Mouse (Mus musculus): ENCODE measurements around the gene Creb5.

The Creb5 gene

DNA sequence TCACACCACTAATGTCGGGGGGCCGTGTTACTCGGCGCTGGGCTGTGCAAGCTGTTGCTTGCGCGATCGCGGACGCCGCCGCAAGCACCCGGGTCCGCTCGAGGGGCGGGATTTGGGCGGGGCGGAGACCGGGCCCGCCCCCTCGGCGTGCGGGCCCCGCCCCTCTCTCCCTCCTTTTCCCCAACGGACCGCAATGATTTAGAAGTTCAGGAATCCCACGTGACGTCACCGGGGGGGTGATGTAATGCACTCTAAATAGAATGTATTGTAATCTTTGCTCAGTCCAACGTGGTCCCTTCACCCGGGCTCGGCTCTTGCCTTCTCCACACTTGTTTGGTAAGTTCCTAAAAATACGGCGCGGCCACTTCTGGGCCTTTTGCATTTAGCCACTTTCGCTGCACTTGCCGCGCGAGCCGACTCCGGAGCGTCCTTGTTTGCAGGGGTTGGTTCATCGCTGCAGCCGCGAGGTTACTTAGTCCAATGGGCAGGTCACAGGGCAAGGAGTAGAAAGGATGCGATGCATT, at the start of gene Creb5:
Creb5 (plus strand) TSS at position 233 of the 524 bp plus-strand sequence.
- DNase-seq (ENCODE audit: low read depth, low spot score): peak; percentile 84

DNA sequence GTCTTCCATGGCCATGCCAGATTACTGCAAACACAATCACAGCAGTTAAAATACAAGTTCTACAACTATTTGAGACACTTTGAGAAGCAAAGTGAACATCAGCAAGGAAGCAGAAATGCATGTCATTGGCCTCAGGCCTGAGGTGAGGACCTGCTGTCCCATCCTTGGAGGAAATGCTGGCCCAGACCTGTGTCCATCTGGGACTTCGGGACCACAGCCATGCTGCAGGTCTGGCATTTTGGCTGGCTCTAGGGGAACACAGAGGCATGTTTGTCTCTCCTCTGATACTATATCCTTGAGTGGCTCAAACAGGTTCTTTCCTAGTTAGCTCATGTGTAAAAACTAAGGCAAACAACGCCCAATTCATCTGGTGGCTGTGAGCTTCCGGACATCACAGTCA, 27.2 kb upstream of the Creb5 start:
- no peak for DNase-seq (ENCODE audit: low read depth, low spot score)

DNA sequence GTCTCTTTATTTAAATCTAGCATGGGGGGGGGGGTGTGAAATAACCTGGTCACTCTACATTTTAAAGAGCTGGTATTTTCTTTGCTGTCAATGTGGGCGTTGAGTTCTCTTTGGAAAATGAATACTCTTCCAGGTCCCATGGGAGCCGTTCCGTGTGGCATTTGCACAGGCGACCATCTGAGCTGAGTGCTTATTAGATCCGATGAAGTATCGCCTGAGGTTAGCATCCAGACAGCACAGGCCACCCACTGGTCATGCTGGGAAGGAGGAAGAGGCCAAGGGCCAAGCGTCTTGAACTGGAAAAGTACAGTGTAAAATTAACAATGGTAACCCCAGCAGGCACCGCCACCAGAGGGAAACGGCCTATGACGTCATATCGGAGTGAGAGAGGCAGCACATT, 24.7 kb upstream of the Creb5 start:
- DNase-seq (ENCODE audit: low read depth, low spot score): no peak

DNA sequence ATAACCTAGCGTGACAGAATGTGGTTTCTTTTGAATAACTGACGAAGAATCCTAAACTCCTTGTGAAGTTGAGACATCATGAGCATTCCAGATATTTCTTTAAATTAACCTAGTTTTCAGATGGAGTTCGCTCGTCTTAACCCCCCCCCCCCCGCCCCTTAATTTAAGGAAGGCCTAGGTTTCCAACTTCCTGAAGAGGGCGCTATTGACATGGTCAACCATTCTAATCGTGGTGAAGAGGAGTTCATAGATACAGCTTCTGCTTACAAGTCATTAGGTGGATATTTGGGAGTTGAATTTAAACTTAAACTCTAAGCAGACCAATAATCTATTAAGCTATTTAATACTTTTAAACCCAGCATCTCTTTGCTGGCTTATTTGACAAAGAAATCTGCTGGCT, 20.0 kb upstream of the Creb5 start:
- DNase-seq (ENCODE audit: low read depth, low spot score): peak; percentile 19

- no peak for DNase-seq (ENCODE audit: low read depth, low spot score)
Measured at GRCm38 (mm10) chr6:53267732-53268505, 19.2 kb upstream of the Creb5 start.

- DNase-seq (ENCODE audit: low read depth, low spot score): no peak
Measured at GRCm38 (mm10) chr6:53271216-53271615, 15.9 kb upstream of the Creb5 start.

DNA sequence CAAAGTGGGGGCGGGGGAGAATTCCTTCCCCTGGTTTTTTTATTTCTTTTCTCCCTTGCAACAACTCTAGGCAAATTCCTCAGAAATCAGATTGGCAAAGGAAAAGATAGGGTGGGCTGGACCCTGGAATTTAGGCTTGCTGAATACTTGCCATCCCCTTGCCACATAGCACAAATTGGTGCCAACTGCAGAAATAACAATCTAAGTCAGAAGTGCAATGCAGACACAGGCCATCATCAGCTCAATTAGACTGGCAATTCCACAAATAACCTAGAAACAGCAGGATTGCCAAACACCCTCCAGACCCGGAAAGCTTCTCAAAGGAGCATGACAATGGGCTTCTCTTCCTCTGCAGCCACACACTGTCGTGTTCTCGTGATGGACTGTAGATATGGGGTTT, 15.4 kb upstream of the Creb5 start:
- no peak for DNase-seq (ENCODE audit: low read depth, low spot score)

GRCm38 (mm10) chr6:53286389-53287037, 557 bp upstream of the Creb5 start:
- DNase-seq (ENCODE audit: low read depth, low spot score): peak; percentile 15

GRCm38 (mm10) chr6:53287562-53288381, 702 bp downstream of the Creb5 start:
- DNase-seq (ENCODE audit: low read depth, low spot score): peak; percentile 65

DNA sequence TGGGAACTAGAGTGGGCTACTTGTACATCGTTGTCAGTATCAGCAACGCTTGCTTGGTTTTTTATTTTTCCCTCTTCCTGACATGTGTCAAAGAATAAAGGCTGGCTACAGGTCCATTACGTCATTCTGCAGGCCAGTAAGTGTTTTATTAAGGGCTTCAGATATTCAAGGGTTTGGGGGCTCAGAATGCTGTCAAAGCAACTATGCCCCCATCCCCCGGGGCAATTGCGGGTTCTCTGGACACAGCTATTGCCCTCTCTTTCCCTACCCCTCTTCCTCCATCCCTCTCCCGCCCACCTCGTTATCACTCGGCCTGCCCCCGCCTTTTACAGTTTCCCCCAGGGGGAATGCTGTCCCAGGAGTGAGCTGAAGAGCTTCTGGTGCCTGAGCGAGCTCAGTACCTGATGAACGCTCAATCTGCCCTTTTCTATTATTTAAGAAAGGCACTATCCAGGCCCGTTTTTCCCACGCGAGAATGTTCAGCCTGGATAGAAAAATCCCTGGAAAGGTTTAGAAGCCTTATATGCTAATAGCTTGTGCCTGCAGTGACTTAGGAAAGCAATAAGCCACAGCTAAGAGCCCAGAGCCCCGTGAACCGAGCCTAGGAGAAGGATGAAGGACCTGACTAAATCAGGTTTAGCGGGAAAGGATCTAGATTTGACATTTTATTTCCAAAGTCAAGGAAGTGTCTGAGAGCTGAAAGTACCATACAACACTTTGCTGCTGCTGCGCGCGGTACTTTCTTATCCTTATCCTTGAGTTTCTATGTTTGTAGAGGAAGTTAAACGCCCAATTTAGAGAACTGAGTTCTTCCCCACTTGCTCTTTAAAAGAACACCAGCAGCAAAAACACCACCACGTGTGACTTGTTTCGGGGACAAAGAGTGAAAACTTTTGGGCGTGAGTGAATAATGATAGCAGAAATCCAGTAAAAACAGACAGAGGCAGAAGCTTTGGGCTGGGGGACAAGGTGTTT, 1.8 kb downstream of the Creb5 start:
- peak; percentile 13 for DNase-seq (ENCODE audit: low read depth, low spot score)

DNA sequence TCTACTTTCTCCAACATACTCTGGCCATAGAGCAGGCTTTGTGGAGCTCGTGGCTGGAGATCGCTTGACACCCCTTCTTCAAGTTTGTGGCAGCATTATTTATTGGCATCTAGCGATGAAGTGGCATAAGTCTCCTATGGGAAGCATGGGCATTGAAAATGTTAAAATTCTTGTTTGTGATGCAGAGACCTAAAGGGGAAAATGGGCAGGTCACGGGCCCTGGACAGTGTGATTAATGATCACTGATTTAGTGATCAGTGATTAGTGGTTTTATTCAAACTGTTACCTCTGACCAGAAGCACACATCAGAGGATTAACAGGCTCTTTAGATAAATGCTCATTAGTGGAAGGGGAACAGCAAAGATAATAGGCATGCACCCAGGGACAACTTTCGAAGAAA, 2.6 kb downstream of the Creb5 start:
- DNase-seq (ENCODE audit: low read depth, low spot score): no peak

GRCm38 (mm10) chr6:53290215-53290990, 3.3 kb downstream of the Creb5 start:
- DNase-seq (ENCODE audit: low read depth, low spot score): no peak

DNA sequence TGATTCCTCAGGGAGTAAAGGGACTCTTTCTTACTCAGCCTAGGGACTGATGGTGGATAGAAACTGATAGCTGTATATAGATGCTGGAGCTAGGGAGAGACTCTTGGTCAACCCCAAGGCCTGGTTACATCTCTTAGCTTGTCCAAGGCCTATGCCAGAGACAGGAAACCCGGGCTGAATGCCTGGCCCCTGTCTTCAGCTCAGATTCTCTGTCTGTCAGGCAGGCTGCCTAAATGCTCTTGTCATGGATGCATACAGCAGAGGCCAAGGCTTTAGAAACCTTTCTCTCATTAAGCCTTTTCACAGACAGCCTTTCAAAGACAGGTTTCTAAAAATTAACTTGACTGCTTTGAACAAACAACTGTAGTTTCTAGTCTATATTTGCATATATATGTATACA, 5.9 kb downstream of the Creb5 start:
- DNase-seq (ENCODE audit: low read depth, low spot score): no peak

DNA sequence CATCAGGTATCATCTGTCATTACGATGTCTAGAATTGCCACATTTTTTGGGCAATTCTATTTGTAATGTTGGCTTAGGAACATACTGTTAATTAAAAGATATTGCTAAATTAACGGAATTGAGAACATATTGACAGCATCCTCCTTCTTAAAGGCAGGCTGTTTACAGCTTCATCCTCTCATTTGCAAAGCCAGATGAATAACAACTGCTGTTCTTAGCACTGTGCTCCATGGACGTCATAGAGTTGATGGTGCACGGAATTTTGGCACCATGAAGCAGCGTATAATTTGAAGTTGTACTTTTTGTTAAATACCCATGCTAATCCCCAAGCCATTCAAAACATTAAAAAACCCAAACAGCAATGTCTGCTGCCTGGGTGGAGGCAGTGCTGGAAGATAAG, 10.8 kb downstream of the Creb5 start:
- DNase-seq (ENCODE audit: low read depth, low spot score): no peak

DNA sequence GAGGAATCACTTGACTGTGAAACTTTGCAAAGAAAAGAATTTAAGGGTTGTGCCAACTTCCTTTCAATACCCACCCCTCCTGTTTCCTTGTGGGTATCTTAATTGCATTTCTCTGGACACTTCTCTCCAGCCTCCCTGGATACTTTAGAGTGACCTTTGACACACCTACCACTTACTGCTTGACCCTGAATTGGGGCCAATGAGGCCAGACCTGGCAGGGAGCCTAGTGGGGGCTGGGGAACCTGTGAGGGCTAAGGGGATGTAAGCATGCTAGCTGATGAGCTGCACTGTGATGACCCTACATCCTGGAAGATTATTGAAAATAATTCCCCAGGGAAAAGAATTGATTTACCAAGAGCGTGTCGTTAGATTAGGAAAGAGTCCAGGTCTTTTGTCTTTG, 17.1 kb downstream of the Creb5 start:
- DNase-seq (ENCODE audit: low read depth, low spot score): no peak

GRCm38 (mm10) chr6:53306156-53306555, 19.1 kb downstream of the Creb5 start:
- no peak for DNase-seq (ENCODE audit: low read depth, low spot score)

DNA sequence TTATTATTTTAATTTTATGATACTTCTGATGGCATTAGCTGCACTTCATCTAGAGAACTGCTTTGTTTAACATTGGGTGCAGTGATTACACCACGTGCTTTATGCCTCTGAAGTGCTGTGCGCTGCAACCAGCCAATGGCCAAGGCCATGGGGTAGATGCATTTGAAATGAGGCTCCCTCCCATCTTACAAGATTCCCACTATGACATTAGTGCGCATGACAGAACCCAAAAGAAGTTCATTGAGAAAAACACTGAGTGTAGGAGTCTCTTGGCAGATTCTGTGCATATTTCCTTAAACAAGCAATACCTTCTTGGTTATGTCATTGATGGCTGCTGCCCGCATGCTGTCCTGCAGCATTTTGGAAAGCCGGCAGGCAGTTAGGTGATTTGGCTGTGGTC, 19.6 kb downstream of the Creb5 start:
- no peak for DNase-seq (ENCODE audit: low read depth, low spot score)

DNA sequence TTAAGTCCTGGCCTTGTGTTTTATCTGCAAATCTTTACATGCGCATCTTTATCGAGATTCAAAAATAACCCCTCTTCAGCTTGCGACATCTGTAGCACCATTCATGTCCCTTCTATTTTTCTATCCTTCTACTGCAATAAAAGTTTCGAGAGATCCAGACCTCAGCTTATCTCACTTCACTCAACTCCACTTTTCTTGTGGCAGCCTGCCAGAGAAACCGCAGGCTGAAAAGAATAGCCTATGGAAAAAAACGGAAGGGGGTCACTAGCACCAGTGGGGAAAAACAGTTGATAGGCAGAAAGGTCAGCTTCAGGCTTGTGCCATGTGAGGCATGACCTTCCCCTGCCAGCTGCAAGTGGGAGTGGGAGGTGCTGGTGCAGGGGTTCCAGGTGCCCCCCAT, 21.6 kb downstream of the Creb5 start:
- no peak for DNase-seq (ENCODE audit: low read depth, low spot score)

GRCm38 (mm10) chr6:53313604-53314003, 26.5 kb downstream of the Creb5 start:
- no peak for DNase-seq (ENCODE audit: low read depth, low spot score)

DNA sequence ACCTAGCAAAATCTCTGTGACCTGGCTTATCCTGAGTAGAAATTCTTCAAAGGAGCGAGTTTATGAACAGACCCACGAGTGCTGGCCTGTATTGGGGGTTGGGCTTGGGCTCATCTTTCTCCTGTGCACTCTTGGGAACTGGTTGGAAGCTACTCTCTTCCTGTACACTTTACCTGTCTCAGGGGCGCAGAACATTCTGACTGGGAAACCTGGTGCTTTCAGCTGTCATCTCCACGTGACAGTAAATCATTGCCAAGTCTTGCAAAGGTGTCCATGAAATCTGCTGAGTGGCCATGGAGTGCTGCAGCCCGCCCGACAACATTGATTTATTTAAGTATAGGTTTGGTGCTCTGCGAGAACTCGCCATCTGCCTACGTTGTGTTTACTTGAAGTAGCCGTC, 27.1 kb downstream of the Creb5 start:
- no peak for DNase-seq (ENCODE audit: low read depth, low spot score)

All from ZHBTc4 (cell line).